Mouse (Mus musculus): ENCODE measurements around the gene Ago4. TPM values are rescaled to one million over a fixed set of nuclear protein-coding genes. Genes with fewer than 3 reads are reported as not detected.

The Ago4 gene
- polyA plus RNA-seq, 1 experiment from 2014 or later: 1.3 TPM

DNA sequence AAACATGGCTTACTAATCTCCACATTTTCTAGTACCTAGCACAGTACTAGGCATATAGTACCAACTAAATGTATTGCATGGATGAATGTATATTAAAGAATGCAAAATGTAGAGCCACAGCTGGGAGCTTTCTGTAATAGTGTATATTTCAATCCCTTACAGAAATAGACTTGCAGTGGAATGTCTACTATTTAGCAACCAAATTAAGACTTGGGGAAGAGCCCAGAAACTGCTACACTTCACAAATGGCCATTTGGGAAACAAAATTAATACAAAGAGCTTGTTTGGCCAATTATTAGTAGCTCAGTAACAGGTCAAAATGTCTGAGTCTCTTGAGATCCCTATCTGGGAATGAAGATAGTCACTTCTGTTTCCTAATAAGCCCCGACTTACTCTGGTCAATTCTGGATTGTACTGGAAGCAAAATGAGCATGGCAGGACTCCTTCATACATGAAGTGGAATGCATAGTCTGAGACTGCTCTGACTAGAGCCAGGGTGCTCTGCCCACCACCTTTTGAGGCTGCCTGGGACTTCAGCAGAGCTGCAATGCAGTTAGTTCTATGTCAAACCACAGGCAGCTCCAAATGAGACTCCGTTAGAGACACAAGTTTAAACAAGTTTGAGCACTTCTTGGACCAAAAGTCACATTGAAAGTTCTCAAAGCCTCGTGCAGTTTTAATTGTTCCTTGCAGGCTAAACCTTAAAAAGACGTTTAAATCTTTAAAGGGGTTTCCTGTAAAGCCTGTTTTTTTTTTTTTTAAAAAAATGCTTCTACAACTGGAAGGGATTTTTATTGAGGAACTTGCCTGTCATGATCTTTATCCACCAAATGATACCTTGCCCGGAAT, 37.1 kb downstream of the Ago4 start:
- Histone ChIP-seq H3K36me3 (replicated peaks; ENCODE audit: control insufficient read depth, insufficient read depth, low read depth, low read length) (no peaks in the 10 kb centered on the region), H3K27me3 (ENCODE audit: control insufficient read depth, insufficient read depth, low read length) (no peaks in the 10 kb centered on the region), H3K4me2 (ENCODE audit: low read depth, low read length) (no peak overlapping the region), H3K9ac (replicated peaks; ENCODE audit: low read length) (no peak overlapping the region), H3K4me1 (ENCODE audit: control insufficient read depth, insufficient read depth, low read length) (no peaks in the 10 kb centered on the region), H3K27ac (replicated peaks; ENCODE audit: low read depth, low read length) (no peak overlapping the region), H3K4me3 (ENCODE audit: low read depth, low read length) (no peak overlapping the region), H3K9me3 (replicated peaks; ENCODE audit: control insufficient read depth, low read length) (no peaks in the 10 kb centered on the region)
- DNase-seq (ENCODE audit: low spot score): no peak
- 71% methylated on average over 5 of the region's 5 CpGs for WGBS
- ATAC-seq (replicated peaks; ENCODE audit: insufficient number of reproducible peaks, low FRiP score, low TSS enrichment, low read depth): no peak

DNA sequence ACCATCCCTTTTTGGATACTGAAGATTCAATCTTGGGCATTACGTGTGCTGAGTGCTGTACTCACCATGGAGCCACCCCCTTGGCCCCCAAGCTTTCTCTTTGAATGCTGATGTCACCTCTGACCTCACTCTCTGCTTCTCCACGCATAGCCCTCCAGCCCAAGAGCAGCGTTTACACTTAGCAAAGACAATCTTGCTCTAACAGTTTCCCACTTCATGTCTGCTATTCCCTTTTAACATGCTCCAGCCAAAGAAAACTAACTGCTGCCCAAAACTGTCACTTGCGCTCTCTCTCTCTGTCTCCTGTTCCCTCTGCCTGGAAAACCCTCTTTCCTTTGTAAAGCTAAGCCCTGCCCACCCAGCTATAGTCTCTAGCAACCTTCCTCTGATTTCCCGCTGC, 37.8 kb downstream of the Ago4 start:
- H3K36me3 ChIP-seq (replicated peaks; ENCODE audit: control insufficient read depth, insufficient read depth, low read depth, low read length): no peaks in the 10 kb centered on the region
- H3K4me2 ChIP-seq (ENCODE audit: low read depth, low read length): no peak overlapping the region
- WGBS: 63% methylated on average over 5 of the region's 5 CpGs
- no peaks in the 10 kb centered on the region for H3K4me1 ChIP-seq (ENCODE audit: control insufficient read depth, insufficient read depth, low read length)
- H3K27ac ChIP-seq (replicated peaks; ENCODE audit: low read depth, low read length): no peak overlapping the region
- no peak for ATAC-seq (replicated peaks; ENCODE audit: insufficient number of reproducible peaks, low FRiP score, low TSS enrichment, low read depth)
- H3K4me3 ChIP-seq (ENCODE audit: low read depth, low read length): no peak overlapping the region
- no peak overlapping the region for H3K9ac ChIP-seq (replicated peaks; ENCODE audit: low read length)
- no peaks in the 10 kb centered on the region for H3K9me3 ChIP-seq (replicated peaks; ENCODE audit: control insufficient read depth, low read length)
- H3K27me3 ChIP-seq (ENCODE audit: control insufficient read depth, insufficient read depth, low read length): no peaks in the 10 kb centered on the region
- no peak for DNase-seq (ENCODE audit: low spot score)

DNA sequence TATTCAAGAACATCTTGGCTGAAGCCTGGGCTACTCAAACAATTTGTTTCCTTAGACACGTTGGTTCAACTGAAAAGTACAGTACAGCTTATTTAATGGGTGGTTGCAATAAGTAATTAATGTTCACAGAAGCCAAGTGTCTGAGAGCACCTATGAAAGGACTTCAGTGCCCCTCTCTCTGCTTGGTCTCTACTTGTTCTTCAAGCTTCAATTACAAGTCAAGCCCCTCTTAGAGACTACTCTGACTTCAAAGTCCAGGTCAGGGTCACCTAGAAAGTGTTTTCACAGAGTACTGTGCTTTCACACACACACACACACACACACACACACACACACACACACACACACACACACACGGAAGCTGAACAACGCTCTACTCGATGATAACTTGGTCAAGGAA, 39.9 kb downstream of the Ago4 start:
- Histone ChIP-seq H3K4me2 (ENCODE audit: low read depth, low read length) (no peak overlapping the region), H3K4me1 (ENCODE audit: control insufficient read depth, insufficient read depth, low read length) (no peaks in the 10 kb centered on the region), H3K4me3 (ENCODE audit: low read depth, low read length) (no peak overlapping the region), H3K9me3 (replicated peaks; ENCODE audit: control insufficient read depth, low read length) (no peaks in the 10 kb centered on the region), H3K36me3 (replicated peaks; ENCODE audit: control insufficient read depth, insufficient read depth, low read depth, low read length) (no peaks in the 10 kb centered on the region), H3K27me3 (ENCODE audit: control insufficient read depth, insufficient read depth, low read length) (no peaks in the 10 kb centered on the region), H3K27ac (replicated peaks; ENCODE audit: low read depth, low read length) (no peak overlapping the region), H3K9ac (replicated peaks; ENCODE audit: low read length) (no peak overlapping the region)
- 87% methylated on average over 4 of the region's 4 CpGs for whole genome bisulfite sequencing
- no peak for ATAC-seq (replicated peaks; ENCODE audit: insufficient number of reproducible peaks, low FRiP score, low TSS enrichment, low read depth)
- DNase-seq (ENCODE audit: low spot score): no peak

DNA sequence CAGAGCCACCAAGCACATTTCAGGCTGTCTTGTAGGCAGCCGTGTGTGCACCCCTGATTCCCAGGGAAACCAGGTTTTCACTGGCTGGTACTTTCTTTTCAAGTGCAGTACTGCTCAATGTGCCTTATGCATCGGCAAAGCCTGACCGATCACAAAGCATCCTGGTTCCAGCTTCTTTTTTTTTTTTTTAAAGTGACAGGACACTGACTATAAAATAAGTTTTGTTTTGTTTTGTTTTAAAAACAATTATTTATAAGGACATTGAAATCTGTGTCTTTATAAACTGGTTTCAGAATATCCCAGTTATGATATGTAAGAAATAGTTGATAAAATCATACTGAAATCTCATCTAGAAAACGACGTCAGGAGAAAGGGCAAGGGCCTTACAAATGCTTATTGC, 41.3 kb downstream of the Ago4 start:
- Histone ChIP-seq H3K4me1 (ENCODE audit: control insufficient read depth, insufficient read depth, low read length) (no peaks in the 10 kb centered on the region), H3K4me2 (ENCODE audit: low read depth, low read length) (no peak overlapping the region), H3K27me3 (ENCODE audit: control insufficient read depth, insufficient read depth, low read length) (no peaks in the 10 kb centered on the region), H3K9ac (replicated peaks; ENCODE audit: low read length) (no peak overlapping the region), H3K9me3 (replicated peaks; ENCODE audit: control insufficient read depth, low read length) (no peaks in the 10 kb centered on the region), H3K36me3 (replicated peaks; ENCODE audit: control insufficient read depth, insufficient read depth, low read depth, low read length) (no peaks in the 10 kb centered on the region), H3K4me3 (ENCODE audit: low read depth, low read length) (no peak overlapping the region), H3K27ac (replicated peaks; ENCODE audit: low read depth, low read length) (no peak overlapping the region)
- ATAC-seq (replicated peaks; ENCODE audit: insufficient number of reproducible peaks, low FRiP score, low TSS enrichment, low read depth) (no peak), DNase-seq (ENCODE audit: low spot score) (no peak)
- WGBS: 61% methylated on average over 5 of the region's 5 CpGs

DNA sequence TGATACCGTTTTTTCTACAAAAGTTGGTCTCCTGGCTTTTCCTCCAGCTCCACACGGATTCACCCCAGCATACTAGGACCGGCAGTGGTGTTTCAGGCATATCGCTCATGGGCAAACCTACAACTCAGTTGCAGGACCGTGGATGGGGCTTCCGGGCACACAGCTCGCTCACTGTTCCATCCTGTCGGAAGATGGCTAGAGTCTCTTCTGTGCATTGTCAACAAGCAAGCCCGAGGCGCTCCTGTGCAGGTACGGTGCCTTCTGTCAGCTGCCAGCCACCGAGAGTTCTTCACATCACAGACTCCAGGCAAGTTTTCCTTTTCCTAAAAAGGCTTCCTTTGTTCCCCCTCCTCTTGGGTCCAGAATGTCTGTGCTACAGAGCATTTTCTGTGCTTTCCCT, 42.5 kb downstream of the Ago4 start:
- H3K27me3 ChIP-seq (ENCODE audit: control insufficient read depth, insufficient read depth, low read length): no peaks in the 10 kb centered on the region
- H3K4me1 ChIP-seq (ENCODE audit: control insufficient read depth, insufficient read depth, low read length): no peaks in the 10 kb centered on the region
- 74% methylated on average over 12 of the region's 12 CpGs for WGBS
- no peaks in the 10 kb centered on the region for H3K36me3 ChIP-seq (replicated peaks; ENCODE audit: control insufficient read depth, insufficient read depth, low read depth, low read length)
- no peak for ATAC-seq (replicated peaks; ENCODE audit: insufficient number of reproducible peaks, low FRiP score, low TSS enrichment, low read depth)
- no peak overlapping the region for H3K4me3 ChIP-seq (ENCODE audit: low read depth, low read length)
- no peak overlapping the region for H3K27ac ChIP-seq (replicated peaks; ENCODE audit: low read depth, low read length)
- H3K9me3 ChIP-seq (replicated peaks; ENCODE audit: control insufficient read depth, low read length): no peaks in the 10 kb centered on the region
- H3K4me2 ChIP-seq (ENCODE audit: low read depth, low read length): no peak overlapping the region
- no peak for DNase-seq (ENCODE audit: low spot score)
- no peak overlapping the region for H3K9ac ChIP-seq (replicated peaks; ENCODE audit: low read length)

DNA sequence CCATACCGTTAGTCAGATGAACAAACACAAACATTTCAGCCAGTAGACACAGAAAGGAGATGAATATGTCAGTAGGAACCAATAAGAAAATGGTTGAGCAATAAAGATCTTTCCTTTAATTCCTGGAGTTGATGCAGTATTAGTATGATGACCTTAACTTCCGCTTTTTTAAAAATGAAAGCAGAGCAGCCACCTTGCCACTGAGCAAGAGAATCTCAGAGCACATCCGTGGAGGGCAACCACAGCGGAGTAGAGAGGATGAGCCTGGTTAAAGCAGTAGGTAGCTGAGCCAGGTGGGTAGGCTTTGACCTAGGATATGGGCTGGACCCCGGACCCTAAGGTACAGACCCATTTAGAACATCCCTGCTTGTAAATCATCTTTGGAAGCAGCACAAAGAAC, 43.5 kb downstream of the Ago4 start:
- Histone ChIP-seq H3K27ac (replicated peaks; ENCODE audit: low read depth, low read length) (no peak overlapping the region), H3K4me2 (ENCODE audit: low read depth, low read length) (no peak overlapping the region), H3K4me1 (ENCODE audit: control insufficient read depth, insufficient read depth, low read length) (no peaks in the 10 kb centered on the region), H3K9me3 (replicated peaks; ENCODE audit: control insufficient read depth, low read length) (no peaks in the 10 kb centered on the region), H3K4me3 (ENCODE audit: low read depth, low read length) (no peak overlapping the region), H3K27me3 (ENCODE audit: control insufficient read depth, insufficient read depth, low read length) (no peaks in the 10 kb centered on the region), H3K36me3 (replicated peaks; ENCODE audit: control insufficient read depth, insufficient read depth, low read depth, low read length) (no peaks in the 10 kb centered on the region), H3K9ac (replicated peaks; ENCODE audit: low read length) (no peak overlapping the region)
- ATAC-seq (replicated peaks; ENCODE audit: insufficient number of reproducible peaks, low FRiP score, low TSS enrichment, low read depth): no peak
- no peak for DNase-seq (ENCODE audit: low spot score)
- 80% methylated on average over 5 of the region's 5 CpGs for WGBS

DNA sequence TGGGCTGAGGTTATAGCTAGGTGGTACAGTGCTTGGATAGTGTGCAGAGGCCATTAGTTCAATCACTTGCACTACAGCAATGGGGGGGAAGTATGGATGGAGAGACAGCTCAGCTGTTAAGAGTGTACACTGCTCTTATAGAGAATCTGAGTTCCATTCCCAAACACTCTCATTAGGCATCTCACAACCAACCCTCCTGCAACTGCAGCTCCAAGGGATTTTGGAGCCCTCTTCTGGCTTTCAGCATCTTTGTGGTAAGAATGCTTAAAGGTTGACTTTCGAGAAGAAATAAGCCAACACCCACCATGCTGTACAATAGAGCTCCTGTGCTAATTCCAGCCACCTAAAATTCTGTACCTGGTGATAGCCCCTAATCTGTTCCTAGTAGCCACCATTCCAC, 47.1 kb downstream of the Ago4 start:
- no peak for ATAC-seq (replicated peaks; ENCODE audit: insufficient number of reproducible peaks, low FRiP score, low TSS enrichment, low read depth)
- H3K27me3 ChIP-seq (ENCODE audit: control insufficient read depth, insufficient read depth, low read length): no peaks in the 10 kb centered on the region
- WGBS: 84% methylated on average over 1 of the region's 1 CpGs

DNA sequence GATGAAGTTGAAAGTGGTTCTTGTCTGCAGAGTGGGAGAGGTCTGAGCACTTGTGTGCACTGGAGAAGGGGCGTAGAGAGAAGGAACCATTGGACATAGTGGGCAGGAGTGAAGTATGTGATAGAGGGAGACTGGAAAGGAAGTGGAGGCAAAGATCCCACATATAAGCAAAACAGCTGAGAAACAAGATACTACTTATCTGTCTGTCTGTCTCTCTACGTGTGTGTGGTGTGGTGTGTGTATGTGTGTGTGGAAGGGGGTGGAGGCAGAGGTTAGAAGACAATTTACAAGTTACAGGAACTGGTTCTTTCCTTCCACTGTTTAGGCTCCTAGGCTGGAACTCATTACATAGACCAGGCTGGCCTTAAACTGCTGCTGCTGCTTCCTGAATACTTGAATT, 48.2 kb downstream of the Ago4 start:
- H3K4me2 ChIP-seq (ENCODE audit: low read depth, low read length): no peak overlapping the region
- no peak for DNase-seq (ENCODE audit: low spot score)
- no peaks in the 10 kb centered on the region for H3K27me3 ChIP-seq (ENCODE audit: control insufficient read depth, insufficient read depth, low read length)
- no peak overlapping the region for H3K27ac ChIP-seq (replicated peaks; ENCODE audit: low read depth, low read length)
- H3K4me1 ChIP-seq (ENCODE audit: control insufficient read depth, insufficient read depth, low read length): no peaks in the 10 kb centered on the region
- no peaks in the 10 kb centered on the region for H3K9me3 ChIP-seq (replicated peaks; ENCODE audit: control insufficient read depth, low read length)
- no peaks in the 10 kb centered on the region for H3K36me3 ChIP-seq (replicated peaks; ENCODE audit: control insufficient read depth, insufficient read depth, low read depth, low read length)
- WGBS: 74% methylated on average over 2 of the region's 2 CpGs
- no peak overlapping the region for H3K9ac ChIP-seq (replicated peaks; ENCODE audit: low read length)
- no peak overlapping the region for H3K4me3 ChIP-seq (ENCODE audit: low read depth, low read length)
- ATAC-seq (replicated peaks; ENCODE audit: insufficient number of reproducible peaks, low FRiP score, low TSS enrichment, low read depth): no peak

More for the DNA sequence above, 47.1 kb downstream of the Ago4 start:
- Histone ChIP-seq H3K4me1 (ENCODE audit: control insufficient read depth, insufficient read depth, low read length) (no peaks in the 10 kb centered on the region), H3K36me3 (replicated peaks; ENCODE audit: control insufficient read depth, insufficient read depth, low read depth, low read length) (no peaks in the 10 kb centered on the region), H3K9me3 (replicated peaks; ENCODE audit: control insufficient read depth, low read length) (no peaks in the 10 kb centered on the region), H3K27ac (replicated peaks; ENCODE audit: low read depth, low read length) (no peak overlapping the region), H3K9ac (replicated peaks; ENCODE audit: low read length) (no peak overlapping the region), H3K4me2 (ENCODE audit: low read depth, low read length) (no peak overlapping the region), H3K4me3 (ENCODE audit: low read depth, low read length) (no peak overlapping the region)
- DNase-seq (ENCODE audit: low spot score): no peak
